Mouse (Mus musculus) c-Kit-positive CD71-negative TER-119-negative erythroid progenitor cells, embryonic 14.5 days (primary cell): Measurements from ENCODE around the gene Ccdc173.

ENCODE experiments used
- DNase-seq: peaks from one replicate; pipeline ENCODE4 v3.0.0-alpha.2; 2013; ENCODE audit warnings: low read depth

Gene Ccdc173

DNA sequence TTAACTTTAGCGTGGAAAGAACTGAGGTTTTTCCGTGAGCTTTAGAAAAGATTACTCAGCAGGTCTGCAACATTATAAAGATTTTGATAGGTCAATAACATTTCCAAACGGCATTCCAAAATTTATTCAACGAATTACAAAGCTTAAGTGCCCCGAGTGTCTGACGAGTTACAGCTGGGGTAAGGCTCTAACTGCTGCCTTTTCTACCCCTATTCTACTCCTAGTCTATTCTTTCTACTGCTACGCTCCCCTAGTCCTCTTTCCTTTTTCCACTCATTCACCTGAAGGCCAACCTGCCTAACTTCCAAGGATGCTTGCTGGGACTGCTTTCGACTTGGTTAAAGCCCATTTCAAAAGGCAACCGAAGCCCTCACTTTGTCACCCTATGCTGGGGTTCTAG lies 401 bp downstream of the Ccdc173 start:
- no peak for DNase-seq

GRCm38 (mm10) chr2:69778836-69779177 lies 10.6 kb downstream of the Ccdc173 start:
- DNase-seq, result no peak

GRCm38 (mm10) chr2:69777985-69778835 lies 11.2 kb downstream of the Ccdc173 start:
- DNase-seq, result no peak

DNA sequence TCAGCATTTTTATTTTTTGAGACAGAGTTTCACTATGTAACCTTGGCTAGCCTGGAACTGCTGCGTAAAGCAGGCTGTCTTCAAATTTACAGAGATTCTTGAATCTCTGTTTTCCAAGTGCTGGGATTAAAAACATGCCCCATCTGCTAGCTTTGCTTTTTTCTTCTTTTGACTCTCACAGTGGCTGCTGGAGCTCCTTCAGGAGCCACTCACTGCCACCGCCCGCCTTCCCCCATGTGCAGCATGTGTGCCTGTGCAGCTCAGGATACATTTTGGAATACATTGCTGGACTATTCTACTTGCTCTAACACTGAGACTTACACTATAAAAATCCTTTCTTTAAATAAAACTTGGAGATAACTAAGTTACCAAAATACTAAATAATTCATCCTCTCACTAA lies 16.0 kb downstream of the Ccdc173 start:
- DNase-seq, result no peak

- no peak for DNase-seq
These were observed 24.7 kb downstream of the Ccdc173 start for GRCm38 (mm10) chr2:69764716-69765115.

DNA sequence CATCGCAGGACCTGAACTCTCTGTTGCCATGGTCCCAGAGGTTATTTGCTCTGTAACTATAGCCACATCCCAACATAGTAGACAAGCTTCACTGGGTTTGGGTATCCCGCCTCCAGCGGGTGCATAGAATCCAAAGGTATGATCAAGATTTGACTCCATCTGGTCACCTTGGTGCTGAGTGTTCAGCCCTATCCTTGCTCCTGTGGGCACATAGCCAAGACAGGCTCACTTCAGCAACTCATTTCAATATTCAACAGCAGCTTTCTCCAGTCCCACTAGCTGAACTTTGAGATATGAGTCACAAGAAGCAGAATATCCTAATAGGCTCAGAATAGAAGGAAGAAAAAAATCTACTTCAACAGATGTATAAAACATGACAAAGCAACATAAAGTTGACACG lies 26.0 kb downstream of the Ccdc173 start:
- DNase-seq, result no peak

DNA sequence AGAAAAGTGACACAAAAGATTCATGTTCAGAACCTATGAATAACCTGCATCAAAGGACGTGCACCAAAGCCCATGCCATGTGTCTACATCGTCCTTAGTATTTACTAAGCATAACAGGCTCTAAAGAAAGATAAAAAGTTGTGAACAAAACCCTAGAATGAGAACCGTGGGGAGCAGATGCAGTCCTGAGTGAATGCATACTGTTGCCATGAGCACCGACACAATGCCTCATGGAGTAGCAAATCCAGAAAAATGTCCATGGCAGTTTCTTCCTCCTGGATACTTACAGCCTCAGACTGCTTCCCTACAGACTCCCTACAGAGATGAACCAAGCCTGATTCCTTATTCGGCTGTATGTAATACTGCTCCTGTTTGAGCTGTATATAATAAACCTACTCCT lies 28.4 kb downstream of the Ccdc173 start:
- DNase-seq, result no peak

- no peak for DNase-seq
These were observed 44.3 kb downstream of the Ccdc173 start for GRCm38 (mm10) chr2:69745091-69745490.

- DNase-seq, result no peak
These were observed 65.9 kb downstream of the Ccdc173 start for GRCm38 (mm10) chr2:69723519-69723825.

DNA sequence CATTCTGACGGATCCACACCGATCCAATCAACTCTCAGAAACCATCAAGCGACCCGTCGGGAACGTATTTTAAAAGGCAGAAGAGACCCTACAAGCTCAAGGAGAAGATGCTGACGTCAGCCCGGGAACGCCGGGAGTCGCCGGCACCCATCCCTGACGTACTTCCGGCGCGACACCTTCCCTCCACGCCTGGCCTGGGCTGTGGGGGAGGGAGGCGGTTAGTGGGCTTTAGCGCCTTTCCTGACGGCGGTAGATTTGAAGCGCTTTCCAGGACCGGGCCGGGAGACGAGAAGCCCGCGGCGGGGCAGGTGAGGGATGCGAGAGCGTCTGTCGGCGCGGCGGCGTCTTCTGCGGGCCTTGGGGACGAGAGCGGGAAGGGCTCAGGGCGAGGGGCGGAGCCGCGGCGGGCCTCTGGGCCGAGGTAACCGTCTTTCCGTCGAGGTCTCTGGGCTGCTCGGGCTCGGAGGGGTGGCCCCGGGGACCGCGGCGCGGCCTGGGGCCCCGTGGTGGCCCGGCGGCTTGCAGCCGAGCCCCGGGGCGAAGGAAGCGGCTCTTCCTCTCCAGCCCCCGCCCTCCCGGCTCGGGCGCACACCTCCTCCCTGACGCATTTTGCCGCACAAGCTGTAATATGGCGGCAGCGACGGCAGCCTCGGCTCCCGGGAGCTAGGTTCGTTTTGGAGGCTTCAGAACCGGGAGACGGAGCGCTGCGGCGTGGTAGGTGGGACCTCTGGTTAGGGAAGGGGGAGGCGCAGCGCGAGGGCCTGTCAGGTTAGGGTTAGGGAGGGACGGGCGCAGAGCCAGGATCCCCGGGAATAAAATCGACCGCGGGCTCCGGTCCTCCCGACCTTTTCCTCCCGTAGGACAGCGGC lies 66.5 kb downstream of the Ccdc173 start:
- DNase-seq, result peak; percentile 90

DNA sequence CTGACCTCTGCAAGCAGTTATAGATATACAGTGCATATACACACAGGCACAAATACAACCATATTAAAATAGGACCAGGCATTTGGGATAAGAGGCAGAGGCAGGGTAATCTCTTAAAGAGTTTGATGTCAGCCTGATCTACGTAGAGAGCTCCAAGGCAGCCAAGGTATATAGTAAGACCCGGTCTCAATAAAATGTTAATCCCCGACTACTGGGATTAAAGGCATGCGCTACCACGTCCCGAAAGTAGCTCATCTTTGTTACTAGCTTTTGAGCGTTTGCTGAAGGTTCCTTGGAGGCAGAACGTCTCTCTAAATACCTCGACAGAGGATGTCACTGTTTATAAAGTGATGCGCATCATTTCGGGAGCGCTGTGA lies 67.1 kb downstream of the Ccdc173 start, which contains the start of gene Ppig:
Gene Ppig (plus strand): TSS at position 273 of the 377 bp plus-strand sequence.
- DNase-seq, result no peak

- DNase-seq, result no peak
These were observed 70.3 kb downstream of the Ccdc173 start for GRCm38 (mm10) chr2:69719121-69719520.

DNA sequence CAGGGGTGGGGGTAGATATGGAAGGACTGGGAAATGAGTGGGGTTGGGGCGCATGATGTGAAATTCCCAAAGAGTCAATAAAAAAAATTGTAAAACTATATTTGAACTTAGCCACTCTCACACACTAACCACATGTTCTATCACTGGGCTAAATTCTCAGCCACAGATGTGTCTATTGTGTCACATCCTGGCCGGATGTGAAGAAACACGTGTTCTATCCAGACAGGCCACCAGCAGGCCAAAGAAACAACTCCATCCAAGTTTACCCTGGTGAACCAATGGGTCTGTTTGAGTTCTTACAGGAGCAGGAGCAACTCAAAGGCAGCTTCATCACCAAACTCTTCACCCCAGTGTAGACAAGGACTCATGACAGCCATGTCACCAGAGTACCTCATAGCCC lies 72.9 kb downstream of the Ccdc173 start:
- DNase-seq, result no peak

DNA sequence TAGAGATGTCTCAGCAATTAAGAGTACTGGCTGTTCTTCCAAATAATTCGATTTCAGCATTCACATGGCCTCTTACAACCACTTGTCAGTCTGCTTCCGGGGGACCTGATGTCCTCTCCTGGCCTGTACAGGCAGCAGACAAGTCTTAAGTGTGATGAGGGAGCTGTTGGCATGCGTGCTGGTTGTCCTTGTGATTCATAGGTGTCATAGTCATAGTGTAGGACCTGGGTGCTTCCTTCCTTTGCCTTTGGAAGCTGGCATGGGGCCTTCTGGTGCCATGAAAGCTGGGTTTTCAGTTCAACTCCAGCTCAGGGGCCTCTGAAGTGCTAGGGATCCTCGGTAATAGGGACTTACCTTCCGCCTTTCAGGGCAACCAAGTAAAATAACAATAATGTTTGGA lies 75.2 kb downstream of the Ccdc173 start:
- DNase-seq, result no peak

GRCm38 (mm10) chr2:69713626-69714014 lies 75.8 kb downstream of the Ccdc173 start:
- no peak for DNase-seq

GRCm38 (mm10) chr2:69712981-69713625 lies 76.3 kb downstream of the Ccdc173 start, which contains the start of gene Fastkd1:
Gene Fastkd1, minus strand, starts transcription at chr2:69713516.
- peak; percentile 78 for DNase-seq

- DNase-seq, result no peak
These were observed 77.2 kb downstream of the Ccdc173 start for GRCm38 (mm10) chr2:69712171-69712570.
